Mouse (Mus musculus): Measurements from ENCODE around the gene Usp29. TPM values are rescaled to one million over a fixed set of nuclear protein-coding genes. Genes with fewer than 3 reads are reported as not detected.
A peak's percentile ranks its signal among the peaks of the same experiment; 100 is the strongest.

Gene Usp29
- polyA plus RNA-seq, 1 experiment from 2014 or later, result 10.4 TPM

- WGBS, result 50% methylated on average over 19 of the region's 19 CpGs
- H3K4me2 ChIP-seq, result peak overlapping the region; percentile 60
- H3K36me3 ChIP-seq (ENCODE audit: control insufficient read depth, insufficient read depth, low read length), result peaks cover 2% of the 10 kb centered on the region; the same call in 1 of the 2 replicates
- H3K9ac ChIP-seq (ENCODE audit: low read depth, low read length), result no peak overlapping the region
- H3K27ac ChIP-seq (ENCODE audit: low read depth, low read length), result peak overlapping the region; percentile 86; the same call in 1 of the 2 replicates
- no peaks in the 10 kb centered on the region for H3K4me1 ChIP-seq (replicated peaks; ENCODE audit: control insufficient read depth, insufficient read depth, low read length)
- no peaks in the 10 kb centered on the region for H3K27me3 ChIP-seq (replicated peaks; ENCODE audit: control insufficient read depth, insufficient read depth, low read length)
- DNase-seq (ENCODE audit: low spot score) (peak; percentile 76), ATAC-seq (replicated peaks; ENCODE audit: low FRiP score) (peak; percentile 83)
- H3K9me3 ChIP-seq (ENCODE audit: control insufficient read depth, low read length), result peaks cover 34% of the 10 kb centered on the region
- H3K4me3 ChIP-seq (ENCODE audit: low read depth, low read length), result peak overlapping the region; percentile 68
These were observed 2.0 kb upstream of the Usp29 start for GRCm38 (mm10) chr7:6728263-6728931.

- 49% methylated on average over 37 of the region's 37 CpGs for WGBS
- ATAC-seq (replicated peaks; ENCODE audit: low FRiP score) (peak; percentile 50), DNase-seq (ENCODE audit: low spot score) (peak; percentile 82)
- H3K4me2 ChIP-seq, result peak overlapping the region; percentile 66
- H3K4me1 ChIP-seq (replicated peaks; ENCODE audit: control insufficient read depth, insufficient read depth, low read length), result no peaks in the 10 kb centered on the region
- H3K4me3 ChIP-seq (ENCODE audit: low read depth, low read length), result peak overlapping the region; percentile 68
- peak overlapping the region; percentile 86 for H3K27ac ChIP-seq (ENCODE audit: low read depth, low read length)
- no peaks in the 10 kb centered on the region for H3K27me3 ChIP-seq (replicated peaks; ENCODE audit: control insufficient read depth, insufficient read depth, low read length)
- peaks cover 2% of the 10 kb centered on the region; the same call in 1 of the 2 replicates for H3K36me3 ChIP-seq (ENCODE audit: control insufficient read depth, insufficient read depth, low read length)
- H3K9ac ChIP-seq (ENCODE audit: low read depth, low read length), result peak overlapping the region; percentile 61
- peaks cover 34% of the 10 kb centered on the region for H3K9me3 ChIP-seq (ENCODE audit: control insufficient read depth, low read length)
These were observed 1.1 kb upstream of the Usp29 start for GRCm38 (mm10) chr7:6729061-6729817.

GRCm38 (mm10) chr7:6730801-6731200 is 423 bp downstream of the Usp29 start:
- no peak for ATAC-seq (replicated peaks; ENCODE audit: low FRiP score)
- peak overlapping the region; percentile 48; the same call in 1 of the 2 replicates for H3K9ac ChIP-seq (ENCODE audit: low read depth, low read length)
- 55% methylated on average over 15 of the region's 15 CpGs for WGBS

GRCm38 (mm10) chr7:6731373-6731772 is 995 bp downstream of the Usp29 start:
- Histone ChIP-seq H3K36me3 (ENCODE audit: control insufficient read depth, insufficient read depth, low read length) (no peaks in the 10 kb centered on the region), H3K4me3 (ENCODE audit: low read depth, low read length) (peak overlapping the region; percentile 68), H3K27ac (ENCODE audit: low read depth, low read length) (peak overlapping the region; percentile 16; the same call in 1 of the 2 replicates), H3K27me3 (replicated peaks; ENCODE audit: control insufficient read depth, insufficient read depth, low read length) (no peaks in the 10 kb centered on the region), H3K9me3 (ENCODE audit: control insufficient read depth, low read length) (peaks cover 34% of the 10 kb centered on the region), H3K4me1 (replicated peaks; ENCODE audit: control insufficient read depth, insufficient read depth, low read length) (no peaks in the 10 kb centered on the region), H3K4me2 (peak overlapping the region; percentile 66), H3K9ac (ENCODE audit: low read depth, low read length) (no peak overlapping the region)
- 49% methylated on average over 3 of the region's 3 CpGs for WGBS
- no peak for ATAC-seq (replicated peaks; ENCODE audit: low FRiP score)
- DNase-seq (ENCODE audit: low spot score), result no peak

More at GRCm38 (mm10) chr7:6730801-6731200, 423 bp downstream of the Usp29 start:
- H3K4me3 ChIP-seq (ENCODE audit: low read depth, low read length), result peak overlapping the region; percentile 68
- peak overlapping the region; percentile 66 for H3K4me2 ChIP-seq
- no peaks in the 10 kb centered on the region for H3K36me3 ChIP-seq (ENCODE audit: control insufficient read depth, insufficient read depth, low read length)
- no peak for DNase-seq (ENCODE audit: low spot score)
- peaks cover 34% of the 10 kb centered on the region for H3K9me3 ChIP-seq (ENCODE audit: control insufficient read depth, low read length)
- no peaks in the 10 kb centered on the region for H3K4me1 ChIP-seq (replicated peaks; ENCODE audit: control insufficient read depth, insufficient read depth, low read length)
- H3K27me3 ChIP-seq (replicated peaks; ENCODE audit: control insufficient read depth, insufficient read depth, low read length), result no peaks in the 10 kb centered on the region
- peak overlapping the region; percentile 39; the same call in 1 of the 2 replicates for H3K27ac ChIP-seq (ENCODE audit: low read depth, low read length)

- H3K9me3 ChIP-seq (ENCODE audit: control insufficient read depth, low read length), result peaks cover 34% of the 10 kb centered on the region
- no peaks in the 10 kb centered on the region for H3K36me3 ChIP-seq (ENCODE audit: control insufficient read depth, insufficient read depth, low read length)
- peak overlapping the region; percentile 68 for H3K4me3 ChIP-seq (ENCODE audit: low read depth, low read length)
- H3K4me1 ChIP-seq (replicated peaks; ENCODE audit: control insufficient read depth, insufficient read depth, low read length), result no peaks in the 10 kb centered on the region
- no peak for ATAC-seq (replicated peaks; ENCODE audit: low FRiP score)
- H3K27me3 ChIP-seq (replicated peaks; ENCODE audit: control insufficient read depth, insufficient read depth, low read length), result no peaks in the 10 kb centered on the region
- H3K4me2 ChIP-seq, result peak overlapping the region; percentile 66
- no peak for DNase-seq (ENCODE audit: low spot score)
- peak overlapping the region; percentile 55 for H3K9ac ChIP-seq (ENCODE audit: low read depth, low read length)
- H3K27ac ChIP-seq (ENCODE audit: low read depth, low read length), result peak overlapping the region; percentile 16; the same call in 1 of the 2 replicates
- 55% methylated on average over 4 of the region's 4 CpGs for WGBS
These were observed 1.6 kb downstream of the Usp29 start for GRCm38 (mm10) chr7:6731930-6732329.

- DNase-seq (ENCODE audit: low spot score) (no peak), ATAC-seq (replicated peaks; ENCODE audit: low FRiP score) (no peak)
- Histone ChIP-seq H3K27me3 (replicated peaks; ENCODE audit: control insufficient read depth, insufficient read depth, low read length) (no peaks in the 10 kb centered on the region), H3K9ac (ENCODE audit: low read depth, low read length) (no peak overlapping the region), H3K4me1 (replicated peaks; ENCODE audit: control insufficient read depth, insufficient read depth, low read length) (no peaks in the 10 kb centered on the region), H3K4me3 (ENCODE audit: low read depth, low read length) (no peak overlapping the region), H3K27ac (ENCODE audit: low read depth, low read length) (no peak overlapping the region), H3K4me2 (no peak overlapping the region), H3K9me3 (ENCODE audit: control insufficient read depth, low read length) (peaks cover 3% of the 10 kb centered on the region), H3K36me3 (ENCODE audit: control insufficient read depth, insufficient read depth, low read length) (no peaks in the 10 kb centered on the region)
- 69% methylated on average over 1 of the region's 1 CpGs for WGBS
These were observed 5.7 kb downstream of the Usp29 start for GRCm38 (mm10) chr7:6736060-6736459.

GRCm38 (mm10) chr7:6744281-6744904 is 14.0 kb downstream of the Usp29 start:
- H3K36me3 ChIP-seq (ENCODE audit: control insufficient read depth, insufficient read depth, low read length), result no peaks in the 10 kb centered on the region; the same call in 1 of the 2 replicates
- 53% methylated on average over 10 of the region's 10 CpGs for WGBS
- no peak overlapping the region for H3K9ac ChIP-seq (ENCODE audit: low read depth, low read length)
- H3K27ac ChIP-seq (ENCODE audit: low read depth, low read length), result peak overlapping the region; percentile 53; the same call in 1 of the 2 replicates
- ATAC-seq (replicated peaks; ENCODE audit: low FRiP score) (peak; percentile 51), DNase-seq (ENCODE audit: low spot score) (no peak)
- H3K4me1 ChIP-seq (replicated peaks; ENCODE audit: control insufficient read depth, insufficient read depth, low read length), result no peaks in the 10 kb centered on the region
- no peaks in the 10 kb centered on the region for H3K9me3 ChIP-seq (ENCODE audit: control insufficient read depth, low read length)
- no peaks in the 10 kb centered on the region for H3K27me3 ChIP-seq (replicated peaks; ENCODE audit: control insufficient read depth, insufficient read depth, low read length)
- no peak overlapping the region for H3K4me3 ChIP-seq (ENCODE audit: low read depth, low read length)
- no peak overlapping the region for H3K4me2 ChIP-seq

- WGBS, result 70% methylated on average over 7 of the region's 7 CpGs
- ATAC-seq (replicated peaks; ENCODE audit: low FRiP score) (no peak), DNase-seq (ENCODE audit: low spot score) (no peak)
- Histone ChIP-seq H3K4me1 (replicated peaks; ENCODE audit: control insufficient read depth, insufficient read depth, low read length) (no peaks in the 10 kb centered on the region), H3K4me2 (no peak overlapping the region), H3K4me3 (ENCODE audit: low read depth, low read length) (no peak overlapping the region), H3K27ac (ENCODE audit: low read depth, low read length) (no peak overlapping the region), H3K36me3 (ENCODE audit: control insufficient read depth, insufficient read depth, low read length) (no peaks in the 10 kb centered on the region), H3K9ac (ENCODE audit: low read depth, low read length) (no peak overlapping the region), H3K27me3 (replicated peaks; ENCODE audit: control insufficient read depth, insufficient read depth, low read length) (no peaks in the 10 kb centered on the region), H3K9me3 (ENCODE audit: control insufficient read depth, low read length) (no peaks in the 10 kb centered on the region)
These were observed 18.8 kb downstream of the Usp29 start for GRCm38 (mm10) chr7:6749196-6749595.
